Mouse (Mus musculus): Measurements from ENCODE around the gene Tmco4. TPM values are rescaled to one million over a fixed set of nuclear protein-coding genes. Genes with fewer than 3 reads are reported as not detected.
A peak's percentile ranks its signal among the peaks of the same experiment; 100 is the strongest.

Gene Tmco4
- polyA plus RNA-seq, 1 experiment from 2014 or later, result 2.2 TPM

DNA sequence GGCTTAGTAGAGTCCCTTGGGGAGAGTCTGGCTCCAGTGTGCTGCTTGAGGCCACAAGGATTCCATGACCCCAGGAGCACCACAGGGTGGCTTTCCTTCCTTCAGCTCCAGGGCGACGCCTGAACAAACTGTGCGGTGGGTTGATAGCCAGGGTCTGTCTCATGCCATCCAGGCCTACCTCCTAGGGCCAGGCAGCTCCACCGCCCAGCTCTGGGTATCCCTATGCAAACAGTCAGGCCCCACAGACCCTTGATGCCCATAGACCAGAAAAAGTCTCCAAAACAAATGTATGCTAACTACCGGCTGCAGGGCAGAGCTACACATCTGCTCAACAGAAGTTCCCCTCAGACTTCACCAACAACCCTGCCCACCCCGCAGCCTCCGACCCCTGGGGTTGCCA, 118.4 kb downstream of the Tmco4 start:
- H3K27ac ChIP-seq (replicated peaks; ENCODE audit: low read depth, low read length), result peak overlapping the region; percentile 53; the same call in 1 of the 2 replicates
- peaks cover 3% of the 10 kb centered on the region; the same call in 1 of the 2 replicates for H3K4me1 ChIP-seq (ENCODE audit: control insufficient read depth, insufficient read depth, low read length)
- H3K9ac ChIP-seq (replicated peaks; ENCODE audit: low read length), result peak overlapping the region; percentile 85
- peaks cover 5% of the 10 kb centered on the region; the same call in 1 of the 2 replicates for H3K27me3 ChIP-seq (ENCODE audit: control insufficient read depth, insufficient read depth, low read length)
- H3K4me3 ChIP-seq (ENCODE audit: low read depth, low read length), result peak overlapping the region; percentile 63
- peak; percentile 43 for DNase-seq (ENCODE audit: low spot score)
- peak overlapping the region; percentile 82 for H3K4me2 ChIP-seq (ENCODE audit: low read depth, low read length)
- ATAC-seq (replicated peaks; ENCODE audit: insufficient number of reproducible peaks, low FRiP score, low TSS enrichment, low read depth), result 0 out of 2 replicates have a peak, but pooled peaks have one; percentile 2
- 14% methylated on average over 7 of the region's 7 CpGs for WGBS
- no peaks in the 10 kb centered on the region for H3K36me3 ChIP-seq (replicated peaks; ENCODE audit: control insufficient read depth, insufficient read depth, low read depth, low read length)
- H3K9me3 ChIP-seq (replicated peaks; ENCODE audit: control insufficient read depth, low read length), result no peaks in the 10 kb centered on the region

DNA sequence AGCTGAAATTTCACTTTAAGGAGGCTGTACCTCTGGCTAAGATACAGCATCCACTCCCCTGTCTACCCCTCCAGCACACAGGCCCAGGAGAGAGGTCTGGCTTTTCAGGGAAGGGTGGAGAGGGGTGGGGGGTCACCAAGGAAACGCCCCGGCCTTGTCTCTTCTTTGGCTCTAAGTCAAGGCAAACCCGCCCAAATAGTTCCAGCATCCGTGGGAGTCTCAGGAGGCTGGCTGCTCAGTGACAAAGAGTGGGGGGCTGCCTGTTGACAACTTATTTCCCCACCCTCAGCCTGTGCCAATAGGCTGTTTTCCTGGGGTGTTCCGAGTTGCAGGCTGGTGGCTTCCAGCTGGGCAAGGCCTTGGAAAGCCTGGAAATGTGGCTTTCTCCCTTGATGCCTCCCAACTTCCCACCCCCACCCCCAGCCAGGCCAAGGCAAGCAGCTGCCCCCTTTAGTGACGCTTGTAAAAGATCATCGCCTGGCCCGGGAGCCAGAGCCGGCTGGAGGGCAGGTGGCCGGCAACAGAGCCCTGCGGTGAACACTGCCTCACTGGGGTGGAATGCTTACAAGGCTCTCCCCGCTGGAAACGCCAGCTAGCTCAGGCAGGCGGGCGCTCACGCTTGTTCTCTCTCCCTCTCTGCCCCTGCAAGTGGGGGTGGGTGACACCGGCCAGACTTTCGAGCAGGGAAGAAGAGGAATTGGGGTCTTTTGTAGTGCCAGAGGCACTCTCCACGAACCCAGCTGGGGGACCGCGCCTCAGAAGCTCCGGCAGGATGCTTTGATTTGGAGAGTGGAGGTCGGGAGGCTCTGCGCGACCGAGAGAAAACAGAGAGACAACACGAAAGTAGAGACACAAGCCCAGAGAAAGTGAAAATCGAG, 119.0 kb downstream of the Tmco4 start:
- 3% methylated on average over 28 of the region's 28 CpGs for WGBS
- peak overlapping the region; percentile 53 for H3K27ac ChIP-seq (replicated peaks; ENCODE audit: low read depth, low read length)
- H3K9ac ChIP-seq (replicated peaks; ENCODE audit: low read length), result peak overlapping the region; percentile 85
- peaks cover 3% of the 10 kb centered on the region; the same call in 1 of the 2 replicates for H3K4me1 ChIP-seq (ENCODE audit: control insufficient read depth, insufficient read depth, low read length)
- H3K4me2 ChIP-seq (ENCODE audit: low read depth, low read length), result peak overlapping the region; percentile 82
- DNase-seq (ENCODE audit: low spot score) (peak; percentile 57), ATAC-seq (replicated peaks; ENCODE audit: insufficient number of reproducible peaks, low FRiP score, low TSS enrichment, low read depth) (0 out of 2 replicates have a peak, but pooled peaks have one; percentile 35)
- no peaks in the 10 kb centered on the region for H3K36me3 ChIP-seq (replicated peaks; ENCODE audit: control insufficient read depth, insufficient read depth, low read depth, low read length)
- peak overlapping the region; percentile 63 for H3K4me3 ChIP-seq (ENCODE audit: low read depth, low read length)
- H3K27me3 ChIP-seq (ENCODE audit: control insufficient read depth, insufficient read depth, low read length), result peaks cover 5% of the 10 kb centered on the region; the same call in 1 of the 2 replicates
- H3K9me3 ChIP-seq (replicated peaks; ENCODE audit: control insufficient read depth, low read length), result no peaks in the 10 kb centered on the region

DNA sequence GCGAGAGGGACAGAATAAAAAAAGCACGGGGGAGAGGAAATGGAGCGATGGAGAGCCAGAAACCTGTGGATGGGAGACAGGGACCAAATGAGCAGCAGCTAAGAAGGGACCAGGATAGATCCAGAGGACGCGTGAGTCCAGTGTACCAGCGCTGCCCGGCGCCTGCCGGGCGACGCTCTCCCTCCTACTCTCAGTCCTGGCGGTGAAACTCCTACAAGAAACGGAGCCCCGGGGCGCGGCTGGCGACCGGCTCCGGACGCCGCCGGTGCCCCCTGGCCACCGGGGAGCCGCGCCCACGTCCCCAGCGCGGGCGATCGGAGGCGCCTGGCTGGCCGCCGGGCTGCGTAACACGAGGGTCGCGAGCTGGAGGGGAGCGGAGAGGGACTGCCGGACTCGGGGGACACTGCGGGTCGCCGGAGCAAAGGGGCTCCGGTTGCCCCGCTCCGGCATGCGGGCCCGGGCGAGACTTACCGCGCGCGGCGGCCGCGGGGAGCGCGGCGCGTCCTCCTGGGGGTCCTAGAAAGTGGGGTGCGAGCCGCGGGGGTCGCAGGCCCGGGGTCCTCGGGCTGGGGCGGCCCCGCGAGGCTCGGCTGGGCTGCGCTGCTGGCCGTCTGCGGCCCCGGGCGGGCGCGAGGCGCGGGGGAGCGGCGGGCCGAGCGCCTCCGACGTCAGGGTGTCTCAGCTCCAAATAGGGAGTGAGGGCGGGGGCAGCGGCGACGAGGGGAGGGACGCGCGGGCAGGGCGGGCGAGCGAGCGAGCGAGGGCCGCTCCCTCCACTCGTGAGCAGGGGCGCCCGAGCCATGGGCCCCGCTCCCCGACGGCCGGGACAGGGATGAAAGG, 119.9 kb downstream of the Tmco4 start, which contains the start of gene Nbl1:
Gene Nbl1 (minus strand): TSS at position 638 of the 840 bp plus-strand sequence.
- Histone ChIP-seq H3K27ac (replicated peaks; ENCODE audit: low read depth, low read length) (peak within 1 kb of the TSS; percentile 48), H3K4me3 (ENCODE audit: low read depth, low read length) (peak within 1 kb of the TSS; percentile 63), H3K27me3 (ENCODE audit: control insufficient read depth, insufficient read depth, low read length) (peaks cover 5% of the 10 kb centered on the region; the same call in 1 of the 2 replicates), H3K9me3 (replicated peaks; ENCODE audit: control insufficient read depth, low read length) (no peaks in the 10 kb centered on the region), H3K4me2 (ENCODE audit: low read depth, low read length) (peak within 1 kb of the TSS; percentile 82), H3K4me1 (ENCODE audit: control insufficient read depth, insufficient read depth, low read length) (peaks cover 3% of the 10 kb centered on the region; the same call in 1 of the 2 replicates), H3K36me3 (replicated peaks; ENCODE audit: control insufficient read depth, insufficient read depth, low read depth, low read length) (no peaks in the 10 kb centered on the region), H3K9ac (replicated peaks; ENCODE audit: low read length) (peak within 1 kb of the TSS; percentile 85)
- ATAC-seq (replicated peaks; ENCODE audit: insufficient number of reproducible peaks, low FRiP score, low TSS enrichment, low read depth) (no peak), DNase-seq (ENCODE audit: low spot score) (peak; percentile 63)
- WGBS, result under 1% methylated on average over 92 of the region's 105 CpGs

DNA sequence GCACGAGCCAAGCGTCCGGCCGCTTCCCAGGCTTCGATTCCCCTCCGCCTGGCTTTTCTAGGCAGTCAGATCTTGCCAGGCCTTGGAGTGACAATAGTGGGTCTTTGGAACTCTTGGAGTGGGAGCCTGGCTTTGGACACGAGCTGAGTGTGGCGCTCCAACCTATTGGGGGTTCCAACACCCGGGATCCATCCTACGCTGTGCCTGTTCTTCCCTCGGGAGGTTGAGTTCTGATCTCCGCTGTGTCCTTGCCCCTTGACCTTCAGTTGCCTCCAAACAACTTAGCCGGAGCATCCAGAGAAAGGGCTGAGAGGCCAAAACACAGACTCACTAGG, 120.5 kb downstream of the Tmco4 start:
- no peak for DNase-seq (ENCODE audit: low spot score)
- Histone ChIP-seq H3K4me2 (ENCODE audit: low read depth, low read length) (peak overlapping the region; percentile 82), H3K4me3 (ENCODE audit: low read depth, low read length) (peak overlapping the region; percentile 63), H3K9ac (replicated peaks; ENCODE audit: low read length) (peak overlapping the region; percentile 85), H3K36me3 (replicated peaks; ENCODE audit: control insufficient read depth, insufficient read depth, low read depth, low read length) (no peaks in the 10 kb centered on the region), H3K27ac (replicated peaks; ENCODE audit: low read depth, low read length) (no peak overlapping the region), H3K9me3 (replicated peaks; ENCODE audit: control insufficient read depth, low read length) (no peaks in the 10 kb centered on the region), H3K4me1 (ENCODE audit: control insufficient read depth, insufficient read depth, low read length) (peaks cover 3% of the 10 kb centered on the region; the same call in 1 of the 2 replicates), H3K27me3 (ENCODE audit: control insufficient read depth, insufficient read depth, low read length) (peaks cover 5% of the 10 kb centered on the region; the same call in 1 of the 2 replicates)
- ATAC-seq (replicated peaks; ENCODE audit: insufficient number of reproducible peaks, low FRiP score, low TSS enrichment, low read depth), result no peak
- WGBS, result 14% methylated on average over 13 of the region's 13 CpGs

DNA sequence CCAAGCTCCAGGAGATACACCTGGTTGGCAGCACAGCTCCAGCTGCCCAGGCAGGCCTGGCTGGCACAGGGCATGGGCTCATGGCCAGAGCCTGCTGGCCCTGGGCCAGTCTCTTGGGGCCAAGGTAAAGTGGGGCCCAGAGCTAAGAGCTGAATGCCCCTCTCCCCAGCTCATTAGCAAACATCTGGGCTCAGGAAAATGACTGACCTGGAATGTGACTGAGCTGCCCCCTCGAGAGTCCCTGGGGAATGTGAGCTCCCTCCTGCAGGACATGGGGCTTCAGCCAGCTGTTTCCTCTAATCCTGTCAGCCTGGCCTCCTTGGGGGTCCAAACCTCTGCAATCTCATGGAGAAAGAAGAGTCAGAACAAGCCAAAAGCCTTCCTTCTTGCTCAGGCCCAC, 122.7 kb downstream of the Tmco4 start:
- H3K27ac ChIP-seq (replicated peaks; ENCODE audit: low read depth, low read length), result no peak overlapping the region
- peaks cover 3% of the 10 kb centered on the region; the same call in 1 of the 2 replicates for H3K4me1 ChIP-seq (ENCODE audit: control insufficient read depth, insufficient read depth, low read length)
- peaks cover 5% of the 10 kb centered on the region; the same call in 1 of the 2 replicates for H3K27me3 ChIP-seq (ENCODE audit: control insufficient read depth, insufficient read depth, low read length)
- no peak overlapping the region for H3K9ac ChIP-seq (replicated peaks; ENCODE audit: low read length)
- 14% methylated on average over 1 of the region's 1 CpGs for WGBS
- no peak overlapping the region for H3K4me2 ChIP-seq (ENCODE audit: low read depth, low read length)
- H3K9me3 ChIP-seq (replicated peaks; ENCODE audit: control insufficient read depth, low read length), result no peaks in the 10 kb centered on the region
- no peaks in the 10 kb centered on the region for H3K36me3 ChIP-seq (replicated peaks; ENCODE audit: control insufficient read depth, insufficient read depth, low read depth, low read length)
- no peak for ATAC-seq (replicated peaks; ENCODE audit: insufficient number of reproducible peaks, low FRiP score, low TSS enrichment, low read depth)
- DNase-seq (ENCODE audit: low spot score), result no peak
- no peak overlapping the region for H3K4me3 ChIP-seq (ENCODE audit: low read depth, low read length)

DNA sequence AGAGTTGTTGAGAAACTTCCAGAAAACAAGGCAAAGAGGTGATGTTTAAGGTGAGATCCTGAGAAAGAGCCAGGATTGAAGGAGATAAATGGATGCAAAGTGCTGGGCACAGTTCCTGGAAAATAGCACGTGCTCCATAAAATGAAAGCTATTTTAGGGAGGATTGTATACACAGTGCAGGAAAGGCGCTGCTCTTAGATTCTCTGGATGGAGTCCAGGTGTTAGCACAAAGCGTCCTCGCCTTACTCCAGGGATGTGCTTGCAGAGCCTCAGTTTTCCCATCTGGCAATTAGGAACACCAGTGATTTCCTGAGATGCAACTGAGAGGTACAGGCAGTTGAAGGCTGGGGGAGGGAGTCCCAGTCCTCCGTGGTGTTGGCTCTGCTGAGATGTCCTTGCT, 123.5 kb downstream of the Tmco4 start:
- ATAC-seq (replicated peaks; ENCODE audit: insufficient number of reproducible peaks, low FRiP score, low TSS enrichment, low read depth) (no peak), DNase-seq (ENCODE audit: low spot score) (no peak)
- Histone ChIP-seq H3K4me2 (ENCODE audit: low read depth, low read length) (no peak overlapping the region), H3K9me3 (replicated peaks; ENCODE audit: control insufficient read depth, low read length) (no peaks in the 10 kb centered on the region), H3K27me3 (ENCODE audit: control insufficient read depth, insufficient read depth, low read length) (peaks cover 3% of the 10 kb centered on the region; the same call in 1 of the 2 replicates), H3K4me3 (ENCODE audit: low read depth, low read length) (no peak overlapping the region), H3K36me3 (replicated peaks; ENCODE audit: control insufficient read depth, insufficient read depth, low read depth, low read length) (no peaks in the 10 kb centered on the region), H3K27ac (replicated peaks; ENCODE audit: low read depth, low read length) (no peak overlapping the region), H3K9ac (replicated peaks; ENCODE audit: low read length) (no peak overlapping the region), H3K4me1 (ENCODE audit: control insufficient read depth, insufficient read depth, low read length) (no peaks in the 10 kb centered on the region; the same call in 1 of the 2 replicates)
- 78% methylated on average over 5 of the region's 5 CpGs for WGBS

DNA sequence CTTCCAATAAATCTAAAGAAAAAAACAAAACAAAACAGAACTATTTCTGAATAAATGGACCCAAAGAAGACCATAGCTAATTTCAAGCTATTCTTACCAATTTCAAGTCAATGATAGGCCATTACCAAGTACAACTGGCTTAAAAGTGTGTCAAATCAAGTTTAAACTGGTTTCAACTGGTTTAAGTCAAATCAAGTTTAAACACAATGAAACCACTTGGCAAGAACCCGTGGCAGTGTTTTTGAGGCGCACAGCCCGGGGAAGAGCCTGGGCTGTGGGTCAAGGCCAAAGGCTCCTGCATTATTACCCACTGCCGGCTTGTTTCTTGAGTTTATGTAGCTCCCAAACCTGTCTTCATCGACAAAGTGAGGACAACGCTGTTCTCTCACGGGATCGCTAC, 127.6 kb downstream of the Tmco4 start:
- Histone ChIP-seq H3K9ac (replicated peaks; ENCODE audit: low read length) (no peak overlapping the region), H3K27me3 (ENCODE audit: control insufficient read depth, insufficient read depth, low read length) (no peaks in the 10 kb centered on the region), H3K4me1 (ENCODE audit: control insufficient read depth, insufficient read depth, low read length) (no peaks in the 10 kb centered on the region), H3K4me3 (ENCODE audit: low read depth, low read length) (no peak overlapping the region), H3K9me3 (replicated peaks; ENCODE audit: control insufficient read depth, low read length) (no peaks in the 10 kb centered on the region), H3K4me2 (ENCODE audit: low read depth, low read length) (no peak overlapping the region), H3K27ac (replicated peaks; ENCODE audit: low read depth, low read length) (no peak overlapping the region), H3K36me3 (replicated peaks; ENCODE audit: control insufficient read depth, insufficient read depth, low read depth, low read length) (peaks cover 2% of the 10 kb centered on the region)
- DNase-seq (ENCODE audit: low spot score) (no peak), ATAC-seq (replicated peaks; ENCODE audit: insufficient number of reproducible peaks, low FRiP score, low TSS enrichment, low read depth) (no peak)
- 95% methylated on average over 8 of the region's 8 CpGs for WGBS

Data from embryonic facial prominence, embryonic 11.5 days (tissue).